Mouse (Mus musculus) thymus, adult 2 months (tissue): ENCODE data around the gene Mks1.

ENCODE experiments used
- CTCF ChIP-seq: fragments of 200-500 bp; IDR thresholded peaks from 2 replicates; pipeline ENCODE4 v1.5.1; 2012; ENCODE audit warnings: mild to moderate bottlenecking, control low read depth, low read length, moderate library complexity, borderline replicate concordance; ENCODE audit not compliant: control insufficient read depth, poor library complexity, insufficient read depth; ENCODE audit errors: extremely low read depth
- POLR2A ChIP-seq: fragments of 200-500 bp; IDR thresholded peaks from 2 replicates; pipeline ENCODE4 v1.6.1; 2012; ENCODE audit warnings: mild to moderate bottlenecking, low read length, control low read depth, moderate library complexity; ENCODE audit not compliant: control insufficient read depth, poor library complexity, insufficient read depth; ENCODE audit errors: extremely low read depth

DNA sequence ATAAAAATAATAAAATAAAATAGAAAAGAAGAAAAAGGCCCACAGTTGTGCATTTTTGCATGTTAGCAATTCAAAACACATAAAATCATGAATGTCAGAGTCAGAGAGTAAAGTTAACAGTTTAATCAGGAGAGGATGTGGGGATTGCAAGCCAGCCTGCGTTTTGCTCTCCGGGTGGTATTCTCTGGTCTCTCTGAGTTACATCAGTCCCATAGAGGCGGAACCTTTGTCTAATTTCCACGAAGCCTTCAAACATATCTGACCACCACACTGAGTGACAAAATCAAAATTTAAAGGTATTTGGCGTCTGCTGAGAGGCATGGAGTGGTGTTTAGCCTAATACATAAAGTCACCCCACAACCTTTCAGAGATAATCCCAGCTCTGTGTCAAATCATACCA is 31.8 kb downstream of the Mks1 start:
- TF ChIP-seq CTCF (no peak), POLR2A (no peak)
